Mouse (Mus musculus): ENCODE results near the gene Smurf1.

The Smurf1 gene

GRCm38 (mm10) chr5:144870782-144871181, 94.9 kb downstream of the Smurf1 start:
- DNase-seq (ENCODE audit: low spot score in 2 of 2): no peak

- DNase-seq (ENCODE audit: low spot score in 2 of 2): no peak
Measured at GRCm38 (mm10) chr5:144869466-144869865, 96.2 kb downstream of the Smurf1 start.

- DNase-seq (ENCODE audit: low spot score in 2 of 2): no peak
Measured at GRCm38 (mm10) chr5:144866923-144867322, 98.7 kb downstream of the Smurf1 start.

- DNase-seq (ENCODE audit: low spot score in 2 of 2): no peak
Measured at GRCm38 (mm10) chr5:144860913-144861312, 104.7 kb downstream of the Smurf1 start.

- DNase-seq (ENCODE audit: low spot score in 2 of 2): no peak
Measured at GRCm38 (mm10) chr5:144859284-144859683, 106.4 kb downstream of the Smurf1 start.

- DNase-seq (ENCODE audit: low spot score in 2 of 2): no peak
Measured at GRCm38 (mm10) chr5:144858527-144858926, 107.1 kb downstream of the Smurf1 start.

GRCm38 (mm10) chr5:144855936-144856335, 109.7 kb downstream of the Smurf1 start:
- DNase-seq (ENCODE audit: low spot score in 2 of 2): no peak

GRCm38 (mm10) chr5:144853931-144854330, 111.7 kb downstream of the Smurf1 start:
- DNase-seq (ENCODE audit: low spot score in 2 of 2): no peak

GRCm38 (mm10) chr5:144851820-144852219, 113.8 kb downstream of the Smurf1 start:
- DNase-seq (ENCODE audit: low spot score in 2 of 2): no peak

- no peak for DNase-seq (ENCODE audit: low spot score in 2 of 2)
Measured at GRCm38 (mm10) chr5:144849932-144850331, 115.7 kb downstream of the Smurf1 start.

GRCm38 (mm10) chr5:144848735-144849134, 116.9 kb downstream of the Smurf1 start:
- DNase-seq (ENCODE audit: low spot score in 2 of 2): no peak

GRCm38 (mm10) chr5:144845352-144845751, 120.3 kb downstream of the Smurf1 start:
- no peak for DNase-seq (ENCODE audit: low spot score in 2 of 2)

- DNase-seq (ENCODE audit: low spot score in 2 of 2): no peak
Measured at GRCm38 (mm10) chr5:144836100-144836499, 129.5 kb downstream of the Smurf1 start.

GRCm38 (mm10) chr5:144831840-144832469, 133.7 kb downstream of the Smurf1 start:
- DNase-seq (ENCODE audit: low spot score in 2 of 2): no peak

- DNase-seq (ENCODE audit: low spot score in 2 of 2): no peak
Measured at GRCm38 (mm10) chr5:144829631-144830030, 136.0 kb downstream of the Smurf1 start.

- no peak for DNase-seq (ENCODE audit: low spot score in 2 of 2)
Measured at GRCm38 (mm10) chr5:144828365-144829102, 137.1 kb downstream of the Smurf1 start.

Measured in frontal cortex, postnatal 10 days (tissue).